Comparison of ENCODE assay signal across 22 mouse cellular contexts in genomic region chr4:24173750-24174149, GRCm38 (mm10).
A peak's percentile ranks its signal among the peaks of the same experiment; 100 is the strongest.
DNase-seq lines count a peak whose midpoint lies in the region; ATAC-seq and TF ChIP-seq lines count a peak whose summit lies in the region.
"Had no signal": no experiment of that assay in that cellular context is flagged by ENCODE, and none has a peak within 500 bp of the region (broad histone marks: within the 10 kb centered on the region; RNA-seq: fewer than 3 reads in every experiment).

No protein-coding gene starts in this region.

- no peak for TF ChIP-seq EP300 in liver, postnatal 0 days (IDR thresholded peaks at IDR 0.05; ENCODE audit: low read depth)

- 23% methylated on average over 2 of the region's 2 CpGs for WGBS in forebrain, embryonic 11.5 days
- 40% methylated on average over 2 of the region's 2 CpGs for WGBS in forebrain, embryonic 10.5 days
- 34% methylated on average over 2 of the region's 2 CpGs for WGBS in midbrain, embryonic 12.5 days
- 14% methylated on average over 2 of the region's 2 CpGs for WGBS in midbrain, embryonic 14.5 days
- WGBS in forebrain, embryonic 15.5 days, result 11% methylated on average over 2 of the region's 2 CpGs
- 61% methylated on average over 2 of the region's 2 CpGs for whole genome bisulfite sequencing in liver, postnatal 0 days (ENCODE audit: insufficient replicate concordance)

- no peak overlapping the region for H3K27ac ChIP-seq in forebrain, embryonic 11.5 days (ENCODE audit: low read depth, low read length)
- no peak overlapping the region for H3K27ac ChIP-seq in forebrain, embryonic 10.5 days
- H3K27ac ChIP-seq in midbrain, embryonic 12.5 days (replicated peaks), result no peak overlapping the region
- no peak overlapping the region for H3K27ac ChIP-seq in midbrain, embryonic 14.5 days (replicated peaks; ENCODE audit: low read depth, low read length)
- H3K27ac ChIP-seq in forebrain, embryonic 15.5 days (replicated peaks), result no peak overlapping the region
- H3K27ac ChIP-seq in left cerebral cortex, adult 2 months, result no peak overlapping the region
- no peak overlapping the region for H3K27ac ChIP-seq in liver, postnatal 0 days (ENCODE audit: low read depth)
- H3K27ac ChIP-seq: embryonic facial prominence, embryonic 12.5 days; embryonic facial prominence, embryonic 15.5 days; heart, adult 2 months; hindbrain, embryonic 12.5 days; hindbrain, embryonic 15.5 days had no signal

- H3K36me3 ChIP-seq in forebrain, embryonic 11.5 days (ENCODE audit: control insufficient read depth, insufficient read depth, low read length), result no peaks in the 10 kb centered on the region
- H3K36me3 ChIP-seq in forebrain, embryonic 10.5 days (replicated peaks), result no peaks in the 10 kb centered on the region
- H3K36me3 ChIP-seq in midbrain, embryonic 12.5 days, result no peaks in the 10 kb centered on the region
- no peaks in the 10 kb centered on the region for H3K36me3 ChIP-seq in midbrain, embryonic 14.5 days (ENCODE audit: control insufficient read depth, insufficient read depth, low read length)
- no peaks in the 10 kb centered on the region for H3K36me3 ChIP-seq in forebrain, embryonic 15.5 days
- no peaks in the 10 kb centered on the region for H3K36me3 ChIP-seq in liver, postnatal 0 days (replicated peaks; ENCODE audit: insufficient read depth, low read length)
- H3K36me3 ChIP-seq: embryonic facial prominence, embryonic 12.5 days; embryonic facial prominence, embryonic 15.5 days; hindbrain, embryonic 12.5 days; hindbrain, embryonic 15.5 days had no signal

- H3K4me1 ChIP-seq in forebrain, embryonic 11.5 days (replicated peaks; ENCODE audit: control insufficient read depth, insufficient read depth, low read length), result no peaks in the 10 kb centered on the region
- peaks cover 5% of the 10 kb centered on the region for H3K4me1 ChIP-seq in forebrain, embryonic 10.5 days
- no peaks in the 10 kb centered on the region for H3K4me1 ChIP-seq in midbrain, embryonic 12.5 days
- no peaks in the 10 kb centered on the region for H3K4me1 ChIP-seq in midbrain, embryonic 14.5 days (ENCODE audit: control insufficient read depth, insufficient read depth, low read length)
- no peaks in the 10 kb centered on the region for H3K4me1 ChIP-seq in forebrain, embryonic 15.5 days
- no peaks in the 10 kb centered on the region for H3K4me1 ChIP-seq in liver, postnatal 0 days (ENCODE audit: insufficient read depth)
- H3K4me1 ChIP-seq: embryonic facial prominence, embryonic 12.5 days; embryonic facial prominence, embryonic 15.5 days; hindbrain, embryonic 12.5 days; hindbrain, embryonic 15.5 days had no signal

- H3K4me3 ChIP-seq in forebrain, embryonic 11.5 days (ENCODE audit: low read depth, low read length), result no peak overlapping the region
- H3K4me3 ChIP-seq in forebrain, embryonic 10.5 days, result no peak overlapping the region
- no peak overlapping the region for H3K4me3 ChIP-seq in midbrain, embryonic 12.5 days
- no peak overlapping the region for H3K4me3 ChIP-seq in midbrain, embryonic 14.5 days (replicated peaks; ENCODE audit: low read depth, low read length)
- H3K4me3 ChIP-seq in forebrain, embryonic 15.5 days, result no peak overlapping the region
- H3K4me3 ChIP-seq in left cerebral cortex, adult 2 months, result no peak overlapping the region
- no peak overlapping the region for H3K4me3 ChIP-seq in liver, postnatal 0 days (ENCODE audit: low read depth, low read length)
- H3K4me3 ChIP-seq: embryonic facial prominence, embryonic 12.5 days; embryonic facial prominence, embryonic 15.5 days; heart, adult 2 months; hindbrain, embryonic 12.5 days; hindbrain, embryonic 15.5 days had no signal

- DNase-seq in forebrain, embryonic 11.5 days (ENCODE audit: low spot score), result no peak
- DNase-seq in forebrain, embryonic 10.5 days (ENCODE audit: extremely low spot score, low spot score), result no peak
- no peak for DNase-seq in midbrain, embryonic 14.5 days
- no peak for DNase-seq in left cerebral cortex, adult 2 months (ENCODE audit: extremely low spot score in 1 of 2, low spot score in 2 of 2)
- no peak for DNase-seq in liver, postnatal 0 days
- no peak for DNase-seq in cerebellum, postnatal 14 days
- DNase-seq: adrenal gland, adult 8-10 months; adrenal gland, postnatal 25 days; cerebellum, adult 18-20 months; cerebellum, adult 9-10 months; cerebellum, postnatal 25 days; gastrocnemius, postnatal 10 days; gastrocnemius, postnatal 36 days; heart, adult 2 months had no signal

- H3K9ac ChIP-seq in forebrain, embryonic 11.5 days (ENCODE audit: low read length), result no peak overlapping the region
- H3K9ac ChIP-seq in midbrain, embryonic 12.5 days (replicated peaks), result no peak overlapping the region
- no peak overlapping the region for H3K9ac ChIP-seq in midbrain, embryonic 14.5 days (replicated peaks; ENCODE audit: low read length)
- H3K9ac ChIP-seq in forebrain, embryonic 15.5 days (replicated peaks), result no peak overlapping the region
- no peak overlapping the region for H3K9ac ChIP-seq in liver, postnatal 0 days (replicated peaks)
- H3K9ac ChIP-seq: embryonic facial prominence, embryonic 12.5 days; embryonic facial prominence, embryonic 15.5 days; hindbrain, embryonic 12.5 days; hindbrain, embryonic 15.5 days had no signal

- H3K4me2 ChIP-seq in forebrain, embryonic 11.5 days (ENCODE audit: low read depth, low read length, severe bottlenecking), result no peak overlapping the region
- no peak overlapping the region for H3K4me2 ChIP-seq in midbrain, embryonic 12.5 days (replicated peaks)
- H3K4me2 ChIP-seq in midbrain, embryonic 14.5 days (ENCODE audit: low read length), result no peak overlapping the region
- no peak overlapping the region for H3K4me2 ChIP-seq in forebrain, embryonic 15.5 days (replicated peaks)
- H3K4me2 ChIP-seq in liver, postnatal 0 days (ENCODE audit: low read depth, low read length), result no peak overlapping the region
- H3K4me2 ChIP-seq: embryonic facial prominence, embryonic 12.5 days; embryonic facial prominence, embryonic 15.5 days; heart, embryonic 11.5 days; hindbrain, embryonic 12.5 days; hindbrain, embryonic 15.5 days had no signal

- ATAC-seq in forebrain, embryonic 11.5 days (replicated peaks; ENCODE audit: low FRiP score), result peak; percentile 66
- ATAC-seq in midbrain, embryonic 12.5 days (ENCODE audit: low FRiP score, low read depth), result peak; percentile 66
- no peak for ATAC-seq in midbrain, embryonic 14.5 days (ENCODE audit: low FRiP score, low TSS enrichment)
- ATAC-seq in forebrain, embryonic 15.5 days (replicated peaks), result 0 out of 2 replicates have a peak, but pooled peaks have one; percentile 29
- ATAC-seq in liver, postnatal 0 days, result no peak
- ATAC-seq: activated CD4-positive, CD25-positive, alpha-beta regulatory T cell, adult 4 months had no signal

- H3K9me3 ChIP-seq in forebrain, embryonic 11.5 days (ENCODE audit: control insufficient read depth, low read length), result no peaks in the 10 kb centered on the region
- H3K9me3 ChIP-seq in forebrain, embryonic 10.5 days, result no peaks in the 10 kb centered on the region
- no peaks in the 10 kb centered on the region for H3K9me3 ChIP-seq in midbrain, embryonic 12.5 days
- H3K9me3 ChIP-seq in midbrain, embryonic 14.5 days (ENCODE audit: control insufficient read depth, low read length), result no peaks in the 10 kb centered on the region; the same call in 1 of the 2 replicates
- H3K9me3 ChIP-seq in forebrain, embryonic 15.5 days, result no peaks in the 10 kb centered on the region
- H3K9me3 ChIP-seq in liver, postnatal 0 days (ENCODE audit: low read length), result no peaks in the 10 kb centered on the region
- H3K9me3 ChIP-seq: embryonic facial prominence, embryonic 12.5 days; embryonic facial prominence, embryonic 15.5 days; hindbrain, embryonic 12.5 days; hindbrain, embryonic 15.5 days had no signal

- intact Hi-C loops in left cerebral cortex, adult 2 months (cut with DNase I), result no loop called here

- no peaks in the 10 kb centered on the region for H3K27me3 ChIP-seq in forebrain, embryonic 11.5 days (ENCODE audit: control insufficient read depth, insufficient read depth, low read length)
- H3K27me3 ChIP-seq in forebrain, embryonic 10.5 days (ENCODE audit: poor library complexity, severe bottlenecking), result no peaks in the 10 kb centered on the region
- H3K27me3 ChIP-seq in midbrain, embryonic 12.5 days, result no peaks in the 10 kb centered on the region
- no peaks in the 10 kb centered on the region for H3K27me3 ChIP-seq in midbrain, embryonic 14.5 days (ENCODE audit: control insufficient read depth, insufficient read depth, low read length)
- no peaks in the 10 kb centered on the region for H3K27me3 ChIP-seq in forebrain, embryonic 15.5 days
- no peaks in the 10 kb centered on the region for H3K27me3 ChIP-seq in liver, postnatal 0 days (ENCODE audit: insufficient read depth, low read length)
- H3K27me3 ChIP-seq: embryonic facial prominence, embryonic 12.5 days; embryonic facial prominence, embryonic 15.5 days; hindbrain, embryonic 12.5 days; hindbrain, embryonic 15.5 days had no signal

- no peak for TF ChIP-seq CTCF in left cerebral cortex, adult 2 months (IDR thresholded peaks at IDR 0.05)
- TF ChIP-seq CTCF in liver, postnatal 0 days (IDR thresholded peaks at IDR 0.05; ENCODE audit: low read depth), result no peak

Comparison
In these comparisons a context has a peak if more than half of its experiments do, and no peak if none do; other contexts are left out.
1. ATAC-seq: peak in forebrain, embryonic 11.5 days (single experiment), midbrain, embryonic 12.5 days (single experiment) and forebrain, embryonic 15.5 days (single experiment); none in midbrain, embryonic 14.5 days (single experiment) and liver, postnatal 0 days (single experiment).